ENCODE assay signal across 14 mouse cellular contexts in the genomic region with DNA sequence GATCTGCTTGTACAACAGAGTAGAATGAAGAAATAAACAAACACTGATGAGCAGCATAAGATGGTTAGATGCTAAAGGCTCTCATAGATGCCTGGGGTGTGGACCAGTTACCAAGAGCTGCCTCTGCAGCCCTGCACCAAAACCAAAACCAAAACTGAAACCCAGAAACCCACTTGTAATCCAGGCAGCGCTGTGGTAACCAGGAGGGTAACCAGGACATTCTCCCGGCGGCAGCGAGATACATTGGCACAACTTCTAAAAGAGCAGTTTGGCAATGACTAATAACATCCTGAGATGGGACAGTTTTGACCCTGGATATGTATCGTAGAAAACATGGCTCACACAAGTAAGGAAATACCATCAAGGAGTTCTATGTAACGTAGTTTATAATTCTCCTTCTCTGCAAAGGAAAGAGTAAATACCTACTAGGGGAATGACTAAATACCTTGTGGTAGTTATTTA.
DNase-seq lines count a peak whose midpoint lies in the region; ATAC-seq and TF ChIP-seq lines count a peak whose summit lies in the region.
"Had no signal": no experiment of that assay in that cellular context is flagged by ENCODE, and none has a peak within 500 bp of the region (broad histone marks: within the 10 kb centered on the region; RNA-seq: fewer than 3 reads in every experiment).

No protein-coding gene starts in this region.

- no peak for TF ChIP-seq CTCF in kidney, adult 2 months (conservative IDR thresholded peaks at IDR 0.05; ENCODE audit: insufficient read depth, insufficient read length, low read depth, low read length)

- no peak for TF ChIP-seq POLR2A in kidney, adult 2 months (IDR thresholded peaks at IDR 0.05; ENCODE audit: low read depth, low read length)

- no peak overlapping the region for H3K4me3 ChIP-seq in kidney, adult 2 months (ENCODE audit: insufficient read depth, low read depth, low read length)
- H3K4me3 ChIP-seq in brown adipose tissue, adult 24 weeks (ENCODE audit: insufficient read depth, low read depth, low read length): peak overlapping the region; percentile 28
- H3K4me3 ChIP-seq: embryonic facial prominence, embryonic 10.5 days; intestine, embryonic 15.5 days; myocyte had no signal

- no peaks in the 10 kb centered on the region for H3K4me1 ChIP-seq in kidney, adult 2 months (ENCODE audit: control insufficient read depth, insufficient read depth, low read length)
- H3K4me1 ChIP-seq in brown adipose tissue, adult 24 weeks (ENCODE audit: control insufficient read depth, insufficient read depth, insufficient read length, low read length): peaks cover 7% of the 10 kb centered on the region; the same call in 1 of the 2 replicates

- H3K36me3 ChIP-seq in kidney, adult 2 months (ENCODE audit: control insufficient read depth, insufficient read depth, low read length): peaks cover 2% of the 10 kb centered on the region; the same call in 1 of the 2 replicates
- H3K36me3 ChIP-seq: embryonic facial prominence, embryonic 10.5 days; intestine, embryonic 15.5 days had no signal

- H3K27ac ChIP-seq in kidney, adult 2 months (ENCODE audit: insufficient read depth, low read depth, low read length): no peak overlapping the region
- no peak overlapping the region for H3K27ac ChIP-seq in brown adipose tissue, adult 24 weeks (replicated peaks; ENCODE audit: low read depth, low read length)
- H3K27ac ChIP-seq: embryonic facial prominence, embryonic 10.5 days; intestine, embryonic 15.5 days had no signal

- DNase-seq in kidney, adult 2 months: peak; percentile 32
- no peak for DNase-seq in kidney, postnatal 25 days
- peak; percentile 44 to 49 for DNase-seq in natural killer cell, adult 2 months (ENCODE audit: low spot score in 2 of 2)
- no peak for DNase-seq in ovary, postnatal 36 days (ENCODE audit: low spot score)
- no peak for DNase-seq in layer of hippocampus, postnatal 36 days
- DNase-seq: cerebellum, adult 11 months; kidney, postnatal 4 days; retina, postnatal 1 day; thymus, postnatal 36 days had no signal

- no peaks in the 10 kb centered on the region for H3K27me3 ChIP-seq in kidney, adult 2 months (replicated peaks; ENCODE audit: control insufficient read depth, insufficient read depth, low read length)
- H3K27me3 ChIP-seq: intestine, embryonic 15.5 days had no signal

- WGBS in kidney, adult 2 months: 74% methylated on average over 6 of the region's 6 CpGs

- ATAC-seq in CD4-positive, CD25-positive, alpha-beta regulatory T cell, adult 4 months: peak; percentile 90
- ATAC-seq: intestine, embryonic 15.5 days had no signal

Comparison
In these comparisons a context has a peak if more than half of its experiments do, and no peak if none do; other contexts are left out.
1. DNase-seq: peak in kidney, adult 2 months (single experiment) and natural killer cell, adult 2 months (2 of 2); none in kidney, postnatal 25 days (0 of 2), ovary, postnatal 36 days (single experiment) and layer of hippocampus, postnatal 36 days (0 of 2).